Mouse (Mus musculus) right cerebral cortex, adult 2 months (tissue): ENCODE results near the gene Sertad1.

Experiments
- DNase-seq, 2 experiments: peaks; one replicate each; pipeline ENCODE4 v3.0.0; 2021 to 2022; ENCODE audit warnings: low spot score in 2 of 2

The Sertad1 gene

DNA sequence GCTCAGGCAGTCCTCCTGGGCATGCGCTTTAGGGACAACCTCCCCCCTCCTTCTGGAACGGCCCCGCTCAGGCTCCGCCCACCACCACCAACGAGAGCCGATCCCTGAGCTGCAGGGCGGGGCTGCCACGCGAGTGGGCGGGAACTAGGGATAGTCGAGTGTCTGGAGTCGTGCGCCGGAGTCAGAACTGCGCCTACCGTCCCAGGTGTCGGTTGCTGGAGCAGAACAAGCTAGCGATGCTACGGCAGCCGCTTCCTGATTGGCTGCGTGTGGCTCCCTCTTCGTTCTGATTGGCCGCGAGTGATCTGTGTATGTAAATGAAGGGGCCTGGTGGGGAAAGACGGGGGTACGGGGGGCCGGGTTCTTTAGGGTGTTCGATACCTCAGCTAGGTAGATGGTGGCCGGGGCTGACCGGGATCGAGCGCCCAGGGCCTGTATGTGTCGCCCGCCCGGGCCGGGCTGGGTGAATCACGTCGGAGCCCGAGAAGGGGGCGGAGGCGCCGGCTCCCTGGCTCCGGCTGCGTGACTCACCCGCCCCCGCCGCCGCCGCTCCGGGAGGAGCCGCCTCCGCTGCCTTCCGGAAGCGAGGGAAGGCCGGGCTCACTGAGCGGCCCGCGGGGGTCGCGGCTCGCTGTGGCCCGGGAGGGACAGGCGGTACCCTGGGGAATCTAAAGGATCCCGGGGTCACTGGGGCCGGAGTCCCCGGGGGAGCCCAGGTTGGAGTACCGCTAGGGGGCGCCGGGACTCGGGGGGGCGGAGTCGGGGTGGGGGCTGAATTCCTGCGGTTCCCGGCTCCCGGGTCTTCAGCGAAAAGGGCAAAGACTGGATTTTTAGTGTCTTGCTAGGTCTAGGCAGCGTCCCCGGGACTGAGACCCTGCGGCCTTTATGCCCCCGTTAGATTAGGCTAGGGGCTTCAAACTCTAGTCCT, at the start of gene Sertad1:
Sertad1 (plus strand) TSS at position 141 of the 928 bp plus-strand sequence.
- DNase-seq, result peak; percentile 99 to 100

DNA sequence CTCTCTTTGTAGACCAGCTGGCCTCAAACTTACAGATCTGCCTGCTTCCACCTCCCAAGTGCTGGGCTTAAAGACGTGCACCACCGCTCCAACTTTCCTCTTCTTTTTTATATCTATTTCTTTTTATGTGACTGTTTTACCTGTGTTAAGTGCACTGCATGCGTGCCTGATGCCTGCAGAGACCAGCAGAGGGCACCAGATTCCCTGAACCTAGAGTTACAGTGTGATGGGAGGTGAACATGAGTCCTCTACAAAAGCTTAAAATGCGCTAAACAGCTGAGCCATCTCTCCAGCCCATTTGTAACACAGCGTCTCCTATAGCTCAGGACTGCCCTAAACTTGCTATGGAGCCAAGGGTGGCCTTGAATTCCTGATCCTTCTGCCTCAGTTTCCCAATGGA, 49.2 kb upstream of the Sertad1 start:
- DNase-seq, result no peak

DNA sequence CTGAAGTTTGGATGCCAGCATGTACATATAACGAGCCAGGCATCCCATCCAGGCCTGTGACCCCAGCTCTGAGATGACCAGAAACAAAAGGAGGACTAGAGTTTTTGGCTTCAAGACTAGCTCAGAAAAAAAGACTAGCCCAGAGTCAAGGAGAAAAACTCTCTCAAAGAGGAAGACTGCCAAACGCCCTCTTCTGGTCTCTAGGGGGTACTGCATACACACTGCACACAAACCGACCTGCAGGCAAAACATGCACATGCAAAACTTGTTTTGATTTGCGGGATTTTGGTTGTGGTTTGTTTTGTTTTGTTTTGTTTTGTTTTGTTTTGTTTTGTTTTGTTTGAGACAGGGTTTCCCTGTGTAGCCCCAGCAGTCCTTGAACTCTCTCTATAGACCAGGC, 46.7 kb upstream of the Sertad1 start:
- DNase-seq, result no peak

DNA sequence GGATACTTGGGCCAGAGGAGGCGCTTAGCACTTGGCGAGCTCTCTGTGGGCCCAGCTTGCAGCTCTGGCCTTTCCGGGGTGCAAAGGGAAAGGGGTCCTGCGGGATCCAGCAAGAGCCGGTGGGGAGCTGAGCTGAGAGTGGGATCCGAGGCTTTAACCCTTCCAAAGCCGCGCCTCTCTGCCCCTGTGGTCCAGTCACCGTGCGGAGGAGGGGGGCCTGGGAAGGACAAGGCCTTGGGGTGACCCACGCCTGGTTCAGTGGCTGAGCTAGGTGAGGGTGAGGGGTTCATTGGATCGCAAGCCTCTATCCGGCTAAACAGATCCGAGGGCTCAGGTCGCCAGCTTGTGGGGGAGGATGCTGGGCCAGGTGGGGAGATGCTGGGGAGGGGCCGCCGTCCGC, 40.7 kb upstream of the Sertad1 start:
- peak in 1 of 2 experiments; percentile 18 for DNase-seq

DNA sequence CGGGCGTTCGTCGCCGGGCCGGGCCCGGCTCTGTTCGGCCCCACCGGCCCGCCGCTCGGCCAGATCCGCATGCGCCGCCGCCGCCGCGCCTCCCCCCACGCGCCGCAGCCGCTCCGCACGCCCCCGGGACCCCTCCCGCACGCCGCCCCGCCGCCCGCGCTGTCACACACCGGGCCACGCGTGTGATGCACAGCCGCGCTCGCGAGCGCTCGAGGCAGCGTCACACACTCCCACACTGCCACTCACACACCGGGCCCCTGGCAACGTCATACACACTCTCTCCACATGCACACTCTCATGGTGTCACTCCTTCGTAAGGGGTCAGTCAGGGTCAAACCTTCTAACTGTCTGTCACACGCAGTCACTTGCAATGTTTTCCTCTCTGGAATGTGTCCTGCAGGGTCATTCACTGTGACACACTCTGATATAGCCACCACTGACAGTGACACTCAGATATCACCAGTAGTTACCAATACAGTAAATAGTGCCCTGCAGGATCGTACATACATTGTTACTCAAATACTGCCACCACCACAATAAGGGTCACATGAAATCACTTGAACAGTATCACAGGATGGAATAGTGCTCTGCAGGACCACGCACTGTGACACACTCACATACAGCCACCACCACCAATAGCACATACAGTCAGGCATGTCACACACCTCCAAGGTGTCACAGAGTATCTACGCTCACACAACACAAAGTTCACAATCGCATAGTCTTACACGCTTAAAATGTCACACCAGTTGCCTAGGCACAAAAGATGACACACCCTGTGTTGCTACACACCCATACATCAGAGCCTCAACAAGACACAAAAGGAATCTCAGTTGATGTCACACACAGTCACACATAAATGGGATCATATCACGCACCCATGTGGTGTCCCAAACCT, 39.9 kb upstream of the Sertad1 start:
- DNase-seq, result peak; percentile 76 to 77

DNA sequence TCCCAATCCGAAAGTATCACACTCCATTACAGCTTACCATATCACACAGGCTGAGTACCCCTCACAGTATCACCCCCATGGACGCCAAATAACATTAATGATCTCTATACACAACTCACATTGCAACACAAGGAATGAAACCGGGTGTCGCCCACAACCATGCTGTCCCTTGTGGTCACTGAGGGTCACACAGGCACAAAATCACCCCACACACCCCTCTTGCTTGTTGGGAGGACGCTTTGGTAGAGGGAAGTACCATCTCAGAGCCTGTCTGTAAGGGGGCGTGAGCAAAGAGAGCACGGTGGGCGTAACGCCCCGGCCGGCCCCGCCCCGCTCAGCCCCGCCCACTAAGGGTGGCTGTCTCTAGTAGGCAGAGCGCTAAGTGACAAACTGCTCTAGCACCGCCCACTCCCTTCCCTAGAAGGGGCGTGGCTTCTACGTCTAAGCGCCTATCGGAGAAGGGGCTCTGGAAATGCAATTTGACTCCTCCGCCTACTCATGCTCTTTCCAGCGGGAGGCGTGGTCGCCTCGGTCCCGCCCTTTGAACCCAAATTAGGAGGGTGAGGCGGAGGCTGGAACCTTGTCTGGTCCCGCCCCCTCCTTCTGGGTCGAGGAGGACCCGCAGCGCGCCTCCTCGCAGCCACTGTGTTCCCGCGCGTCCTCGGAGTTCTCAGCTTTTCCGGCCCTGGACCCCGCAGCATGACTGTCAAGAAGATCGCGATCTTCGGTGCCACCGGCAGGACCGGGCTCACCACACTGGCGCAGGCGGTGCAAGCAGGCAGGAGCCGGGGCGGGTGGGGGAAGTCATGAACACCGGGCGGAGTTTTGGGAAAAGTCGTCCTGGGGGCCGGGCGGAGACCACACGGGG, 39.1 kb upstream of the Sertad1 start, which contains the start of the genes Sptbn4 and Blvrb:
Sptbn4 (minus strand) TSS at position 268 of the 868 bp plus-strand sequence.
Blvrb (plus strand) TSS at position 560 of the 868 bp plus-strand sequence.
- DNase-seq, result peak; percentile 95 to 97

DNA sequence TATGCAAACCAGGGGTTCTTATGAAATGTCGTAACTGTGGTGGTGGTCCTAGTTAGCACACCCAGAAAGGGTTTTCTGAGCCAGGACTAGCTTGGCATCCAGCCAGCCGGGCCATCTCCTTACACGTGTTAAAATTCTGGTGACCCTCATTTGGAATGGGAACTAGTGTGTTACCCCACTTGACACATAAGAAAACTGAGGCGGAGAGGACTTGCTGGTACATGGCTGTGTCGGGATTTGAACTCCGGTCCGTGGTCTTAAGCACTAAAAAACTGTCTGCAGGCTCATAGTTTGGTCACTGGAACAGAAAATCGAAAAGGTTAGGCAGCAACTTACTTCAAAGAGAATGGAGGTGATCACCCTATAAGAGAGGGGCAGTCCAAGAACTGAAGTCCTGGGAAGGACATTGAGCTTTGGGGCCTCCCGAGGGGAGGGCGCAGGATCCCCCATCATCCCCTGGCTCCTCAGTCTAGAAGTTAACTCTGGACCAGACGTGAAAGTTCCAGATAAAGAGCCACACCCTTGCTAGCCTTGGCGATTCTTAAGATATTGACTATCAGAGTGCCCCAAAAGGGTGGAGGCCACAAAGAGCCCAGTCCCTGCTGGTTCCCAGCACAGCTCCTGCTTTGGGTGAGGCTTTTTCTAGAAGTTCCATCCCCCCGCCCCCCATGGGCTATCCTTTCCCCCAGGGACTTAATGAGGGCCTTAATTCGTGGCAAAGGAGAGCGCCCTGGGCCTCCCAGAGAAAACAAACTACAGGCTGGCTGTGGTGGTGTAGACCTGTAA, 38.1 kb upstream of the Sertad1 start:
- DNase-seq, result peak in 1 of 2 experiments; percentile 20

DNA sequence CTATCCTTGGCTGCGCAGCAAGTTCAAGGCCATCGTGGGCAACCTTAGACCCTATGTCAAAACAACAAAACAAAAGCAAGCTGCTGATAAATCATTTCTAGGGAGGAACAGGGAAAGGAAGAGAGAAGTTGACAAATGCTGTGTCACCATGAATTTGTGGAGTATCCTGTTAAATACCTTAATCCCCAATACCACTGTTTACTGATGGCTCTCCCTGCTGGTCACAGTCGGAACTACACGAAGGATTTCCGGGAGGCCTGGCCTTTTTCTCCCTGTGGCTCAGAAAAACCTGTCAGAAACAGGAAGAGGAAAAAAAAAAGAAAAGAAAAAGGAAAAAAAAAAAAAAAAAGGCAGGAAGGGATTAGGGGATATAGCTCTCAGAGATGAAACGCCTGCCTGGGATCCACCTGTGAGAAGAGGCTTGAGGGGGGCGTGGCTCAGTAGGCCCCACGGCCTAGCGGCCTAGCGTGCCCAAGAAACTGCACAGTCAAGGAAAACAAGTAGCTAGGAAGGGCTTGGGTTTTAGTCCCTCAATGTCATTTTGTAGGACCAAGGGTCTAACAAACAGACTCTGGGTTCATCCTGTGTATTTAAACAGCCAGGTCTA, 37.4 kb upstream of the Sertad1 start:
- peak; percentile 70 to 83 for DNase-seq

DNA sequence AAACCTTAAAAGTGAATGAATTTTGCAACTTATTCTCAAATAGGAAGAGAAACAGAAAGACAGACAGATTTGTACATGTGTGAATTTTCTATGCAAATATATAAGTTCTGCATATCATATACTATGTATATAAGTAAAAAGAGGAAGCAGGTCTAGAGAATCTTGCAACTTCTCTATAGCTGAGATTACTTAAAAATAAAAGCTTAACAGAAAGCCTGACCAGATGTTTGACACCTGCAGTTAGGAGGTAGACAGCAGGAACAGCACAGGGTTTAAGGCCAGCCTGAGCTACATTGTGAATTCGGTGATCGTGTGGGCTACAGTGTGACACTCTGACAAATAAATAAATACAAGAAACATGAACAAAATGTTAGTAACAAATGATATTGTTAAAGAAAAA, 35.4 kb upstream of the Sertad1 start:
- DNase-seq, result no peak

DNA sequence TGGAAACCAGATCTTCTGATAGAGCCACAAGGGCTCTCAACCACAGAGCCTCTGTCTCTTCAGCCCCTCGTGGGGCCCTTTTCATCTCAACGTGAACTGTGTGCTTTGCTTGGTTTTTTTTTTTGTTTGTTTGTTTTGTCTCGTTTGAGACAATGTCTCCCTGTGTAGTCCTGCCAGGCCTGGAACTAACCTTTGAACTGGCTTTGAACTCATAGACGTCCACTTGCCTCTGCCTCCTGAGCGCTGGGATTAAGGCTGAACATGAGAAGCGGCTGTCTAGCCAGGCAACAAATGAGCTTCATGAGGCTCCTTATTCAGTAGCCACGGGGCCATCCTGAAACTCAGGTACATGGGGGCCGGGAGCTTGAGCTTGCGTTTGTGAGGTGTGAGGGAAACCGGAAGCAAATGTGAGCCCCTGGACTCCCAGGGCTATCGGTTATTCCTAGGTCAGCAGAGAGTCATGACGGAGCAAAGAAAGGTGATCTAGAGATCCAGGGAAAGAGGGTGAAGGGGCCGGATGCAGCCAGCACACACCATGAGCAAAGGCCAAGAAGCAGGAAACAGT, 34.4 kb upstream of the Sertad1 start:
- no peak for DNase-seq

DNA sequence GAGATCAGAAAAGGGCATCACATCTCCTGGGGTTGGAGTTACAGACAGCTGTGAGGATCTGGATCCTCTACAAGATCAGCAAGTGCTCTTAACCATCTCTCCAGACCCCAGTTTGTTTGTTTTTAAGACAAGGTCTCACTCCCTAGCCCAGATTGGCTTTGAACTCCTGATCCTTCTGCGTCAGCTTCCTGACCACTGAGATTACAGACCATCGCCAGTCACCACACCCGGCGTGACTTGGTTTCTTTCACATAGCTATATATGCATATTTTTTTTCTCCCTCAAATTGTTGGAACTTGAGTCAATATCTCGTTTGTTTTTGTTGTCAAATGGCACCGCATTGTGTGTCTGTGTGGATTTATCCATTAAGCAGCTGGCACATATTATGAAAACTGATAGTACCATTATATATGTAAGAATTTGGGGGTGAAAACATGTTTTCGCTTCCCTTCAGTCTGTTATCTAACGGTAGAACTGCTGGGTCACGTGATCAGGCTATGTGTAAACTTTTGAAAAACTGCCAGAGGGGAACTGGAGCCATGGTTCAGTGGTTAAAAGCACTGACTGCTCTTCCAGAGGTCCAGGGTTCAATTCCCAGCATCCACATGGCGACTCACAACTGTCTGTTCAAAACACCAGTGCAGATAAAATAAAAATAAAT, 32.1 kb upstream of the Sertad1 start:
- DNase-seq, result no peak

DNA sequence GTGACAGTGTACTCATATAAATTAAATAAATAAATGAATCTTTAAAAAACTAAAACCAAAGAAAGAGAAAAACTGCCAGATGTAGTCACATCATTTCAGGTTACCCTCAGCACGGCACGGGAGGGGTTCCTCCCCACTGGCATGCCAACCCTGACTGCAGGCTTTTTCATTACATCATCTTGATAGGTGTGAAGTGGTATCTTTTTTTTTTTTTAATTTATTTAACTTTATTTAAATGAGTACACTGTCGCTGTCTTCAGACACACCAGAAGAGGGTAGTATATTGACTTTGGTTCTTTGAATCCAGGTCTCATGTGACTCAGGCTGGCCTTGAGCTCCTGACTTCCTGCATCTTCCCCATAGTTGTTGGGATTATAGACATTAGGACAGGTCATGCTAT, 31.4 kb upstream of the Sertad1 start:
- DNase-seq, result no peak

DNA sequence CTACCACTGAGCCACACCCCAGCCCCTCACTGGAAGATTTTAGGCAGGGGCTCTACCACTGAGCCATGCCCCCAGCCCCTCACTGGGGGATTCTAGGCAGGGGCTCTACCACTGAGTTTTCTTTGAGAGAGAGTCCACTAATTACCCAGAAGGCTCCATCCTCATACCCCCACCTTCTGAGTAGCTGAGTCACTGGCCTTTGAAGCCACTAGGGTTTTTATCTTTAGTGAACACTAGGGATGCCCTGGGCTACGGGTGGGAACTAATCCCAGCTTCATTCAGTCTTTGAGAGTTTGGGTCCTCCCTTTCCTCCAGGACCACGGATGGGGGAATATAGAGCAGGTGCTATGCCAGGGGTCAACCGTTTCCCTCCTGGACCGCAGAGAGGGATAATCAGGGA, 28.1 kb upstream of the Sertad1 start:
- no peak for DNase-seq

DNA sequence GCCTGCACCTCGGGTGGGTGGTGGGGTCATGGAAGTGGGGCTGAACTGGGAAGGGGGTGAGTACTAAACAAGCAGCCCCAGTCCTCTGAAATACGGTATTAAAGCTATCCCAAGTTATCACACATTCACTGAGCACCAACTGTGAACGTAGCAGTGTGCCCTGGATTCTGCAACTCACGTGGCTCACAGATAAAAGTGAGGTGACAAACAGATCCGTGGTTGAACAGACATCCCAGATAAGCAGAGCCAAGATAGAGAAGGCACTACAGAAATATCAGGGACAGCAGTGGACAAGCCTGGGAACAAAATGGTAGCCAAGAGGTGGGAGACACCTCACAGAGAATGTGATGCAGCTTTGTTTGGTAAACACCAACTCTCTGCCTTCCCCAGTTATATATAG, 27.1 kb upstream of the Sertad1 start:
- DNase-seq, result no peak

DNA sequence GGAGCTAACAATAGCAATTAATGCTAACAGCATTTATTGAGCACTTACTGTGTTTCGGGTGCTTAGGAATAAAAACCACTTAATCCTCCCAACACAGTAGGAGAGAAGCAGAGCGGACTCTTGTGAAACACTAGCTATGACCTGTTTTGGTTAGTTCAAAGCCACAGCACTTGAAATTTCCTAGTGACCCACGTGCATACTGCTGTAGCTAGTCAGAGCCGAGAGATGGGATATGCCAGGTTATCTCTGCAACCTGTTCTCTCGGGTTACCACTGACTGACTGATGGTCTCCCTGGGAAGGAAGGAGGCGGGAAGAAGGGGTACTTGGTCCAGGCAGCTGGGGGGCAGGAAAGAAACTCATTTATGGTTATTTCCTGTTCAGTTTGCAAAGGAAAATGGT, 26.2 kb upstream of the Sertad1 start:
- DNase-seq, result no peak

DNA sequence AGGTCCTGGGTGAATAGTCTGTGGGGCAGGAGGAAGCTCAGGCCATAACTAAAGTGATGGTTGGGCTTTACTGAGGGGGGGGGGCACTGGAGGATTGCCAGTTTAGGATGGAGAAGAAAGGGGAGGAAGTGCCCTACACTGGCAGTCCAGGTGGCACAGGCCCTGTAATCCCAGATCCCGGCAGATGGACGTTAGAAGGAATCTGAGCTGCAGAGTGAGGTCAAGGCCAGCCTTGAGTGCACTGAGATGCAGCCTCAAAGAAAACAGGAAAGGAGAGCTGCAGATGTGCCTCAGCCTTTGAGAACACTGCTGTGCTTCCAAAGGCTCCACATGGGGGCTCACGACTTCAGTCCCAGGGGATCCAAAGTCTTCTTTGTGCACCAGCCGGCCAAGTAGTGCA, 19.1 kb upstream of the Sertad1 start:
- DNase-seq, result no peak

DNA sequence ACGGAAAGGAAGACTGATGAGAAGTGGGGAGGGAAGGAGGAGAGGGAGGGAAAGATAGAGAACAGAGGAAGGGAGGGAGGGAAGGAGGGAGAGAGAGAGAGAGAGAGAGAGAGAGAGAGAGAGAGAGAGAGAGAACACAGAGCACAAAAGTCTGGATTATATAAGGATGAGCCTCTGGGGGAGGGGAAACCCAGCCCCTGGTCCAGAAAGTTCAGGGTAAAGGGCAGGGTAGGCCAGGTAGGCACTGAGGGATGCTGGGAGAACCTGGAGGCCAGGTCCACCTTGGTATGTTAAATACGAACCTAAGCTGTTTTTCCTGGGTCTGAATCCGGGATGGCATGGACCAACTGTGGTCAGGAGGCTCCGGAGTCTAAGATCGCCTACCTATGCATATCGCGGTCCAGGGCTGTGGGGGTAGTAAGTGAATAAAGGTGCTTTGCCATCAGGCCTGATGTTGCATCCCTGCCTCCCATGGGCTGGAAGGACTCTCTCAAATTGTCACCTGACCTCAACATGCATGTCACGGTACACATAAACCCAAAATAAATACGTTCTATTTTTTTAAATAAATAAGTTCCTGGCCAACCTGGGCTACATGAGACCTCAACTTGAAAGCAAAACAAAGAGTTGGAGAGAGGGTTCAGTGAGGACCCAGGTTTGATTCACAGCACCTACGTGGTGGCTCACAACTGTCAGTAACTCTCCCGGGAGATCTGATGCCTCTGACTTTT, 15.2 kb upstream of the Sertad1 start:
- no peak for DNase-seq

DNA sequence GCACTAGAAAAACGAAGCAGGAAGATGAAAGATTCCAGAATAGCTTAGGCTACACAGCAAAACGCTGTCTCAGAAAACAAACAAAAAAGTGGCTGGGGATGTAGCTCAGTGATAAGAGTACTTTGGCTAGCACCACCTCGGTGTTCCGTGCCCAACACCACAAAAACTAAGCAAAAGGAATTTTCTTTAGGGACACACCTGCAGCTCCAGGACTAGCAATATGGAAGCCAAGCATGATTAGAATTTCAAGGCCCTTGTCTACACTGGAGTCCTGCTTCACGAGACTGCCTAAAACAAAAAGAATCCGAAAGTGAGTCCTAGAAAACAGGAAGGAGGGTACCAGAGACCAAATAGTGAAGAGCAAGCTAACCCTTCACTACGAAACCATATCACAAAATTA, 14.1 kb upstream of the Sertad1 start:
- DNase-seq, result no peak
